In the genomic region with DNA sequence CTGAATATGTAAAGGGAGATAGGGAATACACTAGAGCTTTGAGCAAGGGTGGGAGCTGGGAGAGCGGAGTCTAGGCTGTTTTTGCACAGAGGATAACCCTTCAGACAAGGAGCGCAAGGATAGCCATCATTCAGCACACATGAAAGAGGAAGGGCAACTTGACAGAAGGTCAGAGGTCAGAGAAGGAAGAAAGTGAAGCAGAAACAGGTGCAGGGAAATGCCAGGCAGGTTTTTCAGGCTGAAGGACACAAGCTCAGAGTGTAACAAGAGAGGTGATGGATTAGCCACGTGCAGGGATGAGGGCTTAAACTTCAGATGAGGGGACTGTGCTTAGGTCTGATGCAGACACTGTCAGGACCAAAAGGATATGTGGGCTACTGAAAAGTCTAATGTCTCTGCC, we compare ENCODE assay signal across 25 mouse cellular contexts.
"Had no signal": no experiment of that assay in that cellular context is flagged by ENCODE, and none has a peak within 500 bp of the region (broad histone marks: within the 10 kb centered on the region; RNA-seq: fewer than 3 reads in every experiment).

No protein-coding gene starts in this region.

- H3K9me3 ChIP-seq: liver, embryonic 15.5 days; lung, embryonic 15.5 days; midbrain, embryonic 10.5 days; midbrain, embryonic 12.5 days; neural tube, embryonic 12.5 days; stomach, embryonic 15.5 days had no signal

- H3K4me2 ChIP-seq: liver, embryonic 15.5 days; lung, embryonic 15.5 days; midbrain, embryonic 12.5 days; neural tube, embryonic 12.5 days; stomach, embryonic 15.5 days had no signal

- H3K36me3 ChIP-seq: liver, embryonic 15.5 days; lung, embryonic 15.5 days; midbrain, embryonic 10.5 days; midbrain, embryonic 12.5 days; neural tube, embryonic 12.5 days; stomach, embryonic 15.5 days had no signal

- H3K4me1 ChIP-seq: liver, embryonic 15.5 days; megakaryocyte, embryonic 14.5 days had no signal

- H3K4me3 ChIP-seq: liver, embryonic 15.5 days; lung, embryonic 15.5 days; megakaryocyte, embryonic 14.5 days; midbrain, embryonic 10.5 days; midbrain, embryonic 12.5 days; myocyte; neural tube, embryonic 12.5 days; stomach, embryonic 15.5 days had no signal

- H3K27ac ChIP-seq: liver, embryonic 15.5 days; lung, embryonic 15.5 days; macrophage; midbrain, embryonic 10.5 days; midbrain, embryonic 12.5 days; neural tube, embryonic 12.5 days; stomach, embryonic 15.5 days; stomach, postnatal 0 days had no signal

- H3K27me3 ChIP-seq: liver, embryonic 15.5 days; lung, embryonic 15.5 days; megakaryocyte, embryonic 14.5 days; midbrain, embryonic 12.5 days; neural tube, embryonic 12.5 days; stomach, embryonic 15.5 days had no signal

- DNase-seq: liver, postnatal 0 days; lung, adult 2 months; lung, postnatal 14 days; lung, postnatal 36 days; midbrain, embryonic 14.5 days; retina, postnatal 1 day; right cerebral cortex, adult 18-20 months; right cerebral cortex, postnatal 25 days; right cerebral cortex, postnatal 4 days; spleen, adult 18-20 months; thymus, adult 2 months; thymus, postnatal 25 days; thymus, postnatal 4 days had no signal

- H3K9ac ChIP-seq: liver, embryonic 15.5 days; liver, postnatal 0 days; lung, embryonic 15.5 days; midbrain, embryonic 12.5 days; neural tube, embryonic 12.5 days; stomach, embryonic 15.5 days had no signal

- ATAC-seq: liver, postnatal 0 days; lung, postnatal 0 days; midbrain, embryonic 16.5 days had no signal
